Mouse (Mus musculus) layer of hippocampus, adult 9-11 months (tissue): Measurements from ENCODE around the gene Bcl2a1b.
"Not testable (repeated sequence)": the region's sequence is repeated elsewhere in the genome, so short reads cannot be mapped to it uniquely, and the experiment has no call there.

Source experiments
- DNase-seq: peaks from one replicate; pipeline ENCODE4 v3.0.0; 2022

Gene Bcl2a1b

DNA sequence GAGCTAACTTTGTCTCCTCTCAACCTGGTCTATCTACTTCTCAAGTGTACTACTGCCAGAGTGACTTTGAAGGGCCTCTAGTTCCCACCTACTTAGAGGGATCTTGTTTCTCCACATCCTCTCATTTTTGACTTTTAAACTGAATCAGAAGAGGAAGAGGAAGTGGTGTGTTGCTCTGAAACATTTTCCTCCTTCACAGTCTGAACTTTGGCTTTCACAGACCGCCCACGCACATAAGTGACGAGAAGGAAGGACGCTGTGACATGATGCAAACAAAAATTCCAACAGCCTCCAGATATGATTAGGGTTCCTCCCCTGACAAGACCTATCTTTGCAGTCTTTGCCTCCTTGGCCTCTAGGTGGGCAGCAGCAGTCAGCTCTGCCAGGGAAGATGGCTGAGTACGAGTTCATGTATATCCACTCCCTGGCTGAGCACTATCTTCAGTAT, at the start of gene Bcl2a1b, which contains the start of gene Gm29094:
Bcl2a1b (plus strand) TSS at position 241 of the 448 bp plus-strand sequence.
Gm29094 (plus strand) TSS at position 411 of the 448 bp plus-strand sequence.
- peak; percentile 64 for DNase-seq

DNA sequence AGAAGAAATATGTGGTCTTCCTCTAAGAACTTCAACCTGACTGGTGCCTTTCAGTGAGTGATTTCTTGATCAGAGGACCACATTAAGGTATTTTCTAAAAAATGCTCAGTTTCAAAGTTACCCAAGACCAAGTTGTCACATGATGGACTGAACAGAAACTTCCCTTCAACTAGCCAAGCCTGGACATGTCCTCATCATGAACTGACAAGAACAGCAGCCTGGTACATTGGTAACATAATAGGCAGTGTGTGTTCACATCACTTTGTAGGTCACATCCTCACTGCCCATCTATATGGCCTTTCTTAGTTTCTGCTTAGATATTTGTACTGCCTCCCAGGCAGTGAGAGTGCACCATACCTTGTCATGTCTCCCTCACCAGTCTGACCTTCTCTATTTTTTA, 26.5 kb upstream of the Bcl2a1b start:
- DNase-seq, result not testable (repeated sequence)

DNA sequence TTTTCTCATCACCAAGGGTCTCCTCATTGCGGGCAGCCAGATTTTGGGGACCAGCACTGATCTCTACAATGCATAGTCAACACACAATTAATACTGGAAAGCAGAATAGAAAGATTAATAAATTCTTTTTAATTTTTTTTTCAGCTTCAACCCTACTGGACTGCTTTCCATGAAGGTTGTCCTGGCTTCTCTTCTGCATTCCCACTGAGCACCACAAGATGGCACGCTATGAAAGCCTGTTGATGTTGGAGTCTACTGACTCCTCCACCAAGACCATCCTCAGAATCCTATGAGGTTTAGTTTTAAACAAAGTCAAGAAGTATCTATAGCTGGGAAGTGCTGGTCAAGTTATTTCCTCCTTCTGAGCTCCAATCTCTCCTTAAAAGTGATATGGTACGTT, 20.2 kb upstream of the Bcl2a1b start:
- DNase-seq, result peak; percentile 68

GRCm38 (mm10) chr9:89179469-89179868, 19.5 kb upstream of the Bcl2a1b start:
- not testable (repeated sequence) for DNase-seq

GRCm38 (mm10) chr9:89187006-89187405, 12.0 kb upstream of the Bcl2a1b start:
- DNase-seq, result not testable (repeated sequence)

DNA sequence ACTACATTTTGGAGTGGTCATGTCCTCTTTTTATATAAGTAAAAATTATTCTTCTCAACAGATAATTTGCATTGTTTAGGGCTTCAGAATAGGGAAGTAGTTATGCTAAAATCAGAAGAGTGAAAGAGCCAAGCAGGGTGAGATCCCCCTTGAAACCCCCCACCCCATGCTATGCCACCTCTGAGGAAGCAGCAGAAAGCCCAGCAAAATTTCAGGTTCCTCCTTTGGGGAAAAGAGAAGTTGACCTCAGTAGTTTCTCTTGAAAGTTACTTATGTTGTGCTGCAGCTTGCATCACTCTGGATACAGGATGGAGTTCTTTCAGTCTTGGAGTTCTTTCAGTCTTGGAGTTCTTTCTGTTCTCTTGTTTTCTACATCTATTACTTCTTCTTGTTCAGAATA, 3.5 kb upstream of the Bcl2a1b start:
- DNase-seq, result not testable (repeated sequence)

GRCm38 (mm10) chr9:89197509-89197908, 1.5 kb upstream of the Bcl2a1b start:
- not testable (repeated sequence) for DNase-seq

DNA sequence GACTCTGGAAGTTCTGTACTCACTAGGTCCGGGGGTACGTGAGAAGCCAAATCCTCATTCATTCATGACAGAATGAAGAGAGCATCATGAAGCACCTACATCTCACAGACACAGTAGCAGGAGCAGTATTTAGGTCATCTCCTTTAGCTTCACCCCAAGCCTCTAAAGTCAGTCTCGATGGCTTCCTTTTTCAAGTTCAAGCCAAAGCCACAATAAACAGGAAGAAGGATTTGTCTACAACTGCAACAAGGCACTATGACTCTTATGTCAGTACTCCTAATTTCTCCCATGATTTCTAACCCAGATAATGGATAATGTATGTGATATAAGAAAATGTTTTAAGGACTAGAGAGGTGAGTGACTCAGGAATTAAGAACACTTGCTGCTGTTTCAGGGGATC, 660 bp upstream of the Bcl2a1b start:
- not testable (repeated sequence) for DNase-seq

DNA sequence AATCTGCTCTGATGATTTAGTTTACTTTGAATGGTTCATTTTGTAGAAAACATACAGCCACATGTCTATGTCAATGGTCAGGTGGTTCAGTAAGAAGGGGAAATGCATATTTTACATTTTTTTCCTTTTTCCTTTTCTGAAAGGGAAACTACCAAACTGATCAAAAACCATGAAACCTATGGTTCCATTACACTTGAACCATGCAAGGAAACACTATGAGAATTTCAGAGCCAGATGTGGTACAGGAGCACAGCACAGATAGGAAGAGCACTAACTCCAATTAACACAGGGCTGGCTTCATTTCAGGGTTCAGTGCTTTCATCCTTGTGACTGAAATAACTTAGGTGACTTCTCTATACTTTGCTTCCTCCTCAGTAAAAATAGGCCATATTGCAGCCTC, 3.2 kb downstream of the Bcl2a1b start:
- not testable (repeated sequence) for DNase-seq

DNA sequence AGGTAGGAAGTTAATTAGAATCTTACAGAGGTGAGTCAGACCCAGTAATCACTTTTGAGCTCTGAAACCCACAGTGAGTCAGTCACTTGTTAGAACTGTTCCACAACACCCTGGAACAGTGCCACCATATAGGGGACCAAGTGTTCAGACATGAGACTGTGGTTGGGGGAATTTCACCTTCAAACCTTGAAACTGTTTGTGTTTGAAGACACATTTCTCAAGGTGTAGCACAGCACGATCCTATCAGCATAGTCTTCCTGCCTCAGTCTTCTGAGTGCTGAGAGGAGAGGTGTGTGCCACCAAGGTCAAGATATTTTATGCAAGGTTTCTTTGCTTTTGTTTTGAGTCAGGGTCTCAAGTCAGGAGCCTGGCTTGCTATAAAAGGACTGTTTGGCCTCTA, 9.9 kb downstream of the Bcl2a1b start:
- not testable (repeated sequence) for DNase-seq

DNA sequence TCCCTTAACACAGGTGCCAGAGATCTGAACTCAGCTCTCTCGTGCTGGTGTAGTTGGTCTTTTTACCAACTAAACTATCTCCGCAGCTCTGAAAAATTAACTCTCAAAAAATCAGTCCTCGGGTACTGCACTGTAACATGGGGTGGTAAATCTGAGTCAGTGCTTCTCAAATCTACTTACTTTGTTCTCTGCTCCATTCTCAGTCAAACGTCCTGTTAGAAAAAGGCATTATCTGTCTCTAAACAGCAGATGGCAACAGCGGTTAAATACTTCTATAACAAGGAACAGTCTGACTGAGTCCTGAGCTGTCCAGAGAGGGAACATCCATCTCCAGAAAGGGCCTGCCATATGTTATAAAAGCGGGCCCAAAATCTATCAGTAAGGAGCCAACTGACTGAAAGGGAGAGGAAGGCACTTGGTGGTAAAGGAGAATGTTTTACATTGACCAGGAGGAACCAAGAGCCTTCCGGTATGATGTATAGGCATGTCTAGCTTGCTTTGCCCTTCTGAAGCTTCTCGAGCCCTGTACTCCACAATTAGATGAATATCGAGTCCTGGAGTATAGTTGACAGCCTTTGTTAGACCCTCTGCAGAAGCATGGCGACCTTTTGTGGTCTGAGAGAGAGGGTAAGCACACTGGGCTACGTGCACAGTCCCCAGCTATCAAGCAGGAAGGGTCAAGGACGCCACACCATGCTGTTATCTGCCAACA, 11.5 kb downstream of the Bcl2a1b start, which contains the start of gene Mthfs:
Mthfs (plus strand) TSS at position 324 of the 712 bp plus-strand sequence.
- DNase-seq, result not testable (repeated sequence)

GRCm38 (mm10) chr9:89211065-89211858, 12.3 kb downstream of the Bcl2a1b start:
- DNase-seq, result peak; percentile 95

DNA sequence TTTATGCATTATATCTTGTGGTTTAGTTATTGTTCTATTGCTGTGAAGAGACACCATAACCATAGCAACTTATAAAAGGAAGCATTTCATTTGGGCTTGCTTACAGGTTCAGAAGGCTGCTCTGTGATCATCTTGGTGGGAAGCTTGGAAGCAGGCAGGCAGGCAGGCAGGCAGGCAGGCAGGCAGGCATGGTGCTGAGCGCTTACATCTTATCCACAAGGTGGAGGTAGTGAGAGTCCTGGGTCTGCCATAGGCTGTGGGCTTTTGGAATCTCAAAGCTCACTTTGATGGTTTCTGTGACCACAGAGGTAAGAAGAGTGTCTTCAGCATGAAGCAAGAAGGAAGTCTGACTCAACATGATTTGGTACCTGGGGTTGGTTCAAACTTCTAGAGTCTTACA, 13.4 kb downstream of the Bcl2a1b start:
- not testable (repeated sequence) for DNase-seq

DNA sequence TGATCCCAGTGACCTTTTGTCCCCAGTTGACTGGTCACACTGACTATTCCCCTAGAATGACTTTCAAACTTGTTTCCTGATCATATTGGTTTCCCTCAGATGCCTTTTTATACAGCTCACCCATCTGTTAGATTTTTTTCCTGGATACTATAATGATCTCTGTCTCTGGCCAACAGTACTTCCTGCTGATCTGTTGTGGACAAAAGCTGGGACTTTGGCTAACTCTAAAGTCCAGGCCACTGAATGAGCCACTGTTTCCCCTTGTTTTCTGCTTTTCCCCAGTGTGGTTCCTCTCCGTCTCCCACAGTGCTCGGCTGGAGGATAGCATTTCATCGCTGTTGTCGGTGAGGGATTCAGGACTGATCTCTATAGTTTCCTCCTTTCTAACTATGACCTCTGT, 19.2 kb downstream of the Bcl2a1b start:
- DNase-seq, result not testable (repeated sequence)

DNA sequence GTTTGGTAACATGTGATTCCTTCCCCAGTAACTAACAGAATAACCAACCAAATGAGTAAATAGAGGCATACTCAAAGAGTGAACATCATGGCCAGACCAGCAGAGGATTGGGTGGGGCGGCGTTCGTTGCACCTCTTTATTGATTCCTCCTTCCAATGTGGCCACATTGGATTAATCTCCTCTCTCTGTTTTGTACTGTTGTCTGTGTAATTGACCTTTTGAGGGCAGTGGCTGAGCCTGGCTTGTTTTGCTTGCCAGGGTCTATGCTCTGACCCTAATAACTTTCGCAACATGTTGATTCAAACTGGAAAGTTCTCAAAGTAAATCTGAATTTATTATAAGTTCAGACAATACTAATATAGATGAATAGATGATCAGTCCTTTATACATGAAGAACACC, 20.7 kb downstream of the Bcl2a1b start:
- not testable (repeated sequence) for DNase-seq

GRCm38 (mm10) chr9:89220704-89221287, 21.8 kb downstream of the Bcl2a1b start:
- not testable (repeated sequence) for DNase-seq

DNA sequence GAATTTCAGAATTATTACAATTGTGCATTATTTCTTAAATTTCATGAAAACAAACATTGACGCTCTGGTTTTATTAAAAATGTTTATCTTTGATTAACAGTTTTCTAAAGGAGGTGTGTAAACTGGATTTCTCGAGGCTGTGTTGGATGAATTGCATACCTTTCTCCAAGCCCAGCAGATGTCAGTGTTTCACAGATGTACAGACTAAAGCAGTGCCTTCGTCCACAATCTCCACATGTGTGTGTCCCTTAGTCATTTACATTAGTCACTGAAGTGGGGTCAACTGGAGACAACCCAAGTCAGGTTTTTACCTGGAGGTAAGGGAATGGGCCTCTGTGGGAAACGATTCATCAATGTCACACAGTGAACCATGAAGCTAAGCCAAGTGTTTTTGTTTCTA, 27.1 kb downstream of the Bcl2a1b start:
- no peak for DNase-seq

DNA sequence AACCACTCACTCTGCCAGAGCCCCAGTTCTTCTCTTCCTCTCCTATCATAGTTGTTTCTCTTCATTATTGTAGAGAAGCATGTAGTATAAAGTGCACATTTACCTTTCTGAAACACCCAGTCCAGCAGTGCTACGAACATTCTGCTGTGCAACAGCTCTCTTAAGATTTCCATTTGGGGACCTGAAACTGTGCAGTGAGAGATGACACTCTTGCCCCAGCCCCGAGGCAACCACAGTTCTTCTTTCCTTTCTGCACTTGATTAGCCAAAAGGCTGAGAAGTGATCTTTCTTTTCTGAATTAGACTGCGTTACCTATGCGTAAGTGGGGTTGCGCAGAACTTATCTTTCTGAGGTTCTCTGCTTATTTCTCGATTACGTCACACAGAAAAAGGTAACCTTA, 29.1 kb downstream of the Bcl2a1b start:
- DNase-seq, result peak; percentile 54

DNA sequence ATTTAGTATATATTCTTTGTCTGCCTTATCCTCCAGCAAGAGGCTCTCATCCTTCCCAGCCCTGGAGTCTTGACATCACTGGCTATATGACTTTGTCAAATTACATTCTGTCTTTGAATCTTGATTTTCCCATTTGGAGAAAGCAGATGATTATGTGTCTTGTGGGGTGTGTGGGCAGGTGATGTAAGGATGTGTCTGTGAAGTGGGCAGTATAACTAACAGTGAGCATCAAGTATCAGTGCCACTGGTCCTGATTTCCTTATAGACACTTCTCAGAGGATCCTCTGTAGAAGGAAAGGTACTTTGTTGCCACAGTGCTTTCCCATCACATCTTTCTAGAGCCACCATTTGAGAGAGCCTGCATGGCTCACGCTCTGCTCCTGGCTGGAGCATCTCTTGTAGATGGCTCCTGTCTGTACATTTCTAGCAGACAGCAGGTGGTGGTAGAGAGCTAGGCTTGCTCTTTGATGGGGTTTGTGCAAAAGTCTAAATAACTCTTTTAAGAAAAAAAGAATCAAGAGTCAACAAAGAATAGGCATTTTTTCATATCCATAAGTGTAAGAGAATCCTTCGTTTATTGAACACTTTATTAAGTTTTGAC, 32.0 kb downstream of the Bcl2a1b start:
- peak; percentile 57 for DNase-seq

DNA sequence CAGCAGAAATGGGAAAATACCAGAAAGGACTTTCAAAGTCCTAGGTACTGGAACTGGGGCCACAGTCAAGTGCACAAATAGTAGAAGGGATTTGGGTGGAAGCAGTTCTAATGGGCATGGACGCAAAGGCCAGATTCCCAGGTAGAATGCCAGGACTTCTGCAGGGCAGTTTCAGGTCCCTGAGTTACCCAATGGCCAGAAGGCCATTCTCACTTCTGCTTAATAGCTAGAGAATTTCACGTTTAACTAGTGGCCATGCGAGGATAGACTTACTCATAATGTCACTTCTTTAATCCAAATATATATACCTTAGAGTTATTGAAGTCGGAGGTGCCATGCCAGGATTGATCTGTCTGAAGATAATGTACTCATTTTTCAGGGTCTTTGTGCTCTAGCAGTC, 38.1 kb downstream of the Bcl2a1b start:
- not testable (repeated sequence) for DNase-seq

DNA sequence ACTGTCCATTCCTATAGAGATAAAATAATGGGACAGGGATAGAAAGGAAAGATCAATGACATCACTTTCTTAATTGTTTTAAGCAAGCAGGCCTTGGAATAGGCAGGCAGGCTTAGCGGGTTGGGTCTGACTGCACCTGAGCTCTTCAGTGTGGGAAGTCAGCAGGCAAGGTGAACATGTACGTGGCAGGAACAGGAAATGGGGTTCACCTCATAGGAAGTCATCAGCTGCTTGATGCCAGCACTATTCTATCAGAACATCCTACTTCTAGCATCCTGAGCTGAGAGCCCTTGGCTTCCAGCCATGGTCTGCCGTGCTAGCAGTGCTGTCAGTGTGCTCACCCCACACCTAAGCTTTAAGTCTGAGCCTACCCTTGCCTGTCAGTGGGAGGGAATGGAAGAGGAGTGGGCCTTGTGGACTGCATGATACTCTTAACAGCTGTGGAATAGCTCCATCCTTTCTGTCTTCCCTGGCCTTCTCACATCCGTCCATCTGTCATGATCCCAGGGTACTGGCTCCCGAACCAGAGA, 40.0 kb downstream of the Bcl2a1b start:
- not testable (repeated sequence) for DNase-seq

GRCm38 (mm10) chr9:89240516-89241019, 41.6 kb downstream of the Bcl2a1b start:
- not testable (repeated sequence) for DNase-seq
